Mouse (Mus musculus): Measurements from ENCODE around the gene Pdcd2l. TPM values are rescaled to one million over a fixed set of nuclear protein-coding genes. Genes with fewer than 3 reads are reported as not detected.
"Not testable (repeated sequence)": the region's sequence is repeated elsewhere in the genome, so short reads cannot be mapped to it uniquely, and the experiment has no call there.

Pdcd2l gene
- polyA plus RNA-seq, 1 experiment from 2014 or later = 79.6 TPM

- Histone ChIP-seq H3K9ac (ENCODE audit: low read depth, low read length) (no peak overlapping the region), H3K27ac (ENCODE audit: low read depth, low read length) (no peak overlapping the region), H3K36me3 (ENCODE audit: control insufficient read depth, insufficient read depth, low read length) (peaks cover 16% of the 10 kb centered on the region), H3K27me3 (ENCODE audit: control insufficient read depth, insufficient read depth, low read length) (no peaks in the 10 kb centered on the region), H3K4me2 (replicated peaks; ENCODE audit: low read depth, low read length) (no peak overlapping the region), H3K4me1 (replicated peaks; ENCODE audit: control insufficient read depth, insufficient read depth, low read length) (no peaks in the 10 kb centered on the region), H3K4me3 (ENCODE audit: low read depth, low read length) (no peak overlapping the region), H3K9me3 (ENCODE audit: control insufficient read depth, low read length) (no peaks in the 10 kb centered on the region)
- no peak for DNase-seq (ENCODE audit: low spot score)
- 91% methylated on average over 9 of the region's 9 CpGs for WGBS
- ATAC-seq (ENCODE audit: low FRiP score) = no peak
These were observed 25.3 kb upstream of the Pdcd2l start for GRCm38 (mm10) chr7:34221594-34222250.

- Histone ChIP-seq H3K9me3 (ENCODE audit: control insufficient read depth, low read length) (no peaks in the 10 kb centered on the region), H3K9ac (ENCODE audit: low read depth, low read length) (no peak overlapping the region), H3K27ac (ENCODE audit: low read depth, low read length) (no peak overlapping the region), H3K4me2 (replicated peaks; ENCODE audit: low read depth, low read length) (no peak overlapping the region), H3K4me3 (ENCODE audit: low read depth, low read length) (no peak overlapping the region), H3K27me3 (ENCODE audit: control insufficient read depth, insufficient read depth, low read length) (no peaks in the 10 kb centered on the region), H3K36me3 (ENCODE audit: control insufficient read depth, insufficient read depth, low read length) (peaks cover 12% of the 10 kb centered on the region), H3K4me1 (replicated peaks; ENCODE audit: control insufficient read depth, insufficient read depth, low read length) (no peaks in the 10 kb centered on the region)
- WGBS = 79% methylated on average over 1 of the region's 1 CpGs
- ATAC-seq (ENCODE audit: low FRiP score) = no peak
- DNase-seq (ENCODE audit: low spot score) = no peak
These were observed 22.0 kb upstream of the Pdcd2l start for GRCm38 (mm10) chr7:34218496-34218895.

DNA sequence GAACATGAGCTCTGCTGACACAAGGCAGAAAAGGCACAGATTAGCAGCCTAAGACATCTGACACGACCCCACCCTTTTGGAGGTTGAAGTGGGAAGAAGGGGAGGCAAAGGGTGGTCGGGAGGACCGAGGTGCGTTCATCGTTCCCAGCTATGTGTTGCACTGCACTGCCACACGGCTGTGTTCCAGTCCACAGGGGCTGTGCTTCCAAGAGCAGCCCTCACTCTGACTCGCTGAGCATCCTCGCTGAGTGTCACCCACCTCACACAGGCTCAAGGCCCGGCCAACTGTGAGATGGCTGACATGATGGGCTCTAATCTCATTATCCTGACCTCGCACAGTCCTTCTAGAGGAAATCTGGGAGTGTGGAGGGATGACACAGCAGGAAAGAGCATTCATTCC, 20.0 kb upstream of the Pdcd2l start:
- WGBS = 93% methylated on average over 10 of the region's 10 CpGs

DNA sequence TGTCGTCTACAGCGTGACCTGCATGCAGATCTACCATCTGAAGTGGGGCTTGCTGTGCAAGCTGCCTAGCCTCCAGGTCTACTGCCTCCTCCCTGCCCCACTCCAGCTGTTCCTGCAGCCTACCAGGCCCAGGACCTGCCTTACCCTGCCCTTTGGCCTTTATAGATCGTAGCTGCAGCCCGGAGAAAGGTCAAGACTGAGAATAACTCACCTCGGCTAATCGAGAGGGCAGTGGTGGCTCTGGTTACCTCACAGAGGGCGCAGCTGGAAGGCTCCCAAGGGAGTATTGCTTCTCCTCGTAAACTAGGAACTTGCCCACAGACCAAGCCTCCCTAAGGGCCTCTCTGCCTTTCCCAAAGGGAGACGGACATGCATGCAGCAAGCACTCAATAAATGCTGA, 19.0 kb upstream of the Pdcd2l start:
- no peaks in the 10 kb centered on the region for H3K27me3 ChIP-seq (ENCODE audit: control insufficient read depth, insufficient read depth, low read length)
- no peak for DNase-seq (ENCODE audit: low spot score)
- H3K4me2 ChIP-seq (replicated peaks; ENCODE audit: low read depth, low read length) = no peak overlapping the region
- H3K9me3 ChIP-seq (ENCODE audit: control insufficient read depth, low read length) = no peaks in the 10 kb centered on the region
- no peak overlapping the region for H3K9ac ChIP-seq (ENCODE audit: low read depth, low read length)
- ATAC-seq (ENCODE audit: low FRiP score) = no peak
- no peak overlapping the region for H3K27ac ChIP-seq (ENCODE audit: low read depth, low read length)
- H3K4me3 ChIP-seq (ENCODE audit: low read depth, low read length) = no peak overlapping the region
- H3K36me3 ChIP-seq (ENCODE audit: control insufficient read depth, insufficient read depth, low read length) = peaks cover 9% of the 10 kb centered on the region
- 86% methylated on average over 9 of the region's 9 CpGs for WGBS
- H3K4me1 ChIP-seq (replicated peaks; ENCODE audit: control insufficient read depth, insufficient read depth, low read length) = no peaks in the 10 kb centered on the region

More for the DNA sequence above, 20.0 kb upstream of the Pdcd2l start:
- Histone ChIP-seq H3K4me2 (replicated peaks; ENCODE audit: low read depth, low read length) (no peak overlapping the region), H3K27me3 (ENCODE audit: control insufficient read depth, insufficient read depth, low read length) (no peaks in the 10 kb centered on the region), H3K27ac (ENCODE audit: low read depth, low read length) (no peak overlapping the region), H3K9ac (ENCODE audit: low read depth, low read length) (no peak overlapping the region), H3K36me3 (ENCODE audit: control insufficient read depth, insufficient read depth, low read length) (peaks cover 12% of the 10 kb centered on the region), H3K4me3 (ENCODE audit: low read depth, low read length) (no peak overlapping the region), H3K4me1 (replicated peaks; ENCODE audit: control insufficient read depth, insufficient read depth, low read length) (no peaks in the 10 kb centered on the region), H3K9me3 (ENCODE audit: control insufficient read depth, low read length) (no peaks in the 10 kb centered on the region)
- no peak for ATAC-seq (ENCODE audit: low FRiP score)
- no peak for DNase-seq (ENCODE audit: low spot score)

- Histone ChIP-seq H3K27ac (ENCODE audit: low read depth, low read length) (no peak overlapping the region), H3K9me3 (ENCODE audit: control insufficient read depth, low read length) (no peaks in the 10 kb centered on the region), H3K4me3 (ENCODE audit: low read depth, low read length) (no peak overlapping the region), H3K27me3 (ENCODE audit: control insufficient read depth, insufficient read depth, low read length) (no peaks in the 10 kb centered on the region), H3K4me1 (replicated peaks; ENCODE audit: control insufficient read depth, insufficient read depth, low read length) (no peaks in the 10 kb centered on the region), H3K9ac (ENCODE audit: low read depth, low read length) (no peak overlapping the region), H3K4me2 (replicated peaks; ENCODE audit: low read depth, low read length) (no peak overlapping the region), H3K36me3 (ENCODE audit: control insufficient read depth, insufficient read depth, low read length) (peaks cover 9% of the 10 kb centered on the region)
- WGBS = 94% methylated on average over 8 of the region's 8 CpGs
- DNase-seq (ENCODE audit: low spot score) = no peak
- no peak for ATAC-seq (ENCODE audit: low FRiP score)
These were observed 18.2 kb upstream of the Pdcd2l start for GRCm38 (mm10) chr7:34214644-34215043.

- Histone ChIP-seq H3K4me3 (ENCODE audit: low read depth, low read length) (no peak overlapping the region), H3K36me3 (ENCODE audit: control insufficient read depth, insufficient read depth, low read length) (peaks cover 14% of the 10 kb centered on the region), H3K4me2 (replicated peaks; ENCODE audit: low read depth, low read length) (no peak overlapping the region), H3K27ac (ENCODE audit: low read depth, low read length) (no peak overlapping the region), H3K4me1 (replicated peaks; ENCODE audit: control insufficient read depth, insufficient read depth, low read length) (no peaks in the 10 kb centered on the region), H3K9me3 (ENCODE audit: control insufficient read depth, low read length) (no peaks in the 10 kb centered on the region), H3K27me3 (ENCODE audit: control insufficient read depth, insufficient read depth, low read length) (no peaks in the 10 kb centered on the region), H3K9ac (ENCODE audit: low read depth, low read length) (no peak overlapping the region)
- 91% methylated on average over 7 of the region's 7 CpGs for WGBS
- ATAC-seq (ENCODE audit: low FRiP score) (no peak), DNase-seq (ENCODE audit: low spot score) (no peak)
These were observed 16.8 kb upstream of the Pdcd2l start for GRCm38 (mm10) chr7:34213281-34213680.

GRCm38 (mm10) chr7:34208027-34208745, 11.7 kb upstream of the Pdcd2l start:
- WGBS = 90% methylated on average over 9 of the region's 9 CpGs
- no peak for DNase-seq (ENCODE audit: low spot score)
- Histone ChIP-seq H3K36me3 (ENCODE audit: control insufficient read depth, insufficient read depth, low read length) (peaks cover 25% of the 10 kb centered on the region), H3K27ac (ENCODE audit: low read depth, low read length) (no peak overlapping the region), H3K9ac (ENCODE audit: low read depth, low read length) (no peak overlapping the region), H3K4me1 (replicated peaks; ENCODE audit: control insufficient read depth, insufficient read depth, low read length) (no peaks in the 10 kb centered on the region), H3K4me2 (replicated peaks; ENCODE audit: low read depth, low read length) (no peak overlapping the region), H3K27me3 (ENCODE audit: control insufficient read depth, insufficient read depth, low read length) (no peaks in the 10 kb centered on the region), H3K4me3 (ENCODE audit: low read depth, low read length) (no peak overlapping the region), H3K9me3 (ENCODE audit: control insufficient read depth, low read length) (no peaks in the 10 kb centered on the region)
- ATAC-seq (ENCODE audit: low FRiP score) = no peak

GRCm38 (mm10) chr7:34206331-34206730, 9.9 kb upstream of the Pdcd2l start:
- 94% methylated on average over 6 of the region's 6 CpGs for WGBS
- no peaks in the 10 kb centered on the region for H3K27me3 ChIP-seq (ENCODE audit: control insufficient read depth, insufficient read depth, low read length)
- H3K4me1 ChIP-seq (replicated peaks; ENCODE audit: control insufficient read depth, insufficient read depth, low read length) = no peaks in the 10 kb centered on the region
- H3K27ac ChIP-seq (ENCODE audit: low read depth, low read length) = no peak overlapping the region
- no peaks in the 10 kb centered on the region for H3K9me3 ChIP-seq (ENCODE audit: control insufficient read depth, low read length)
- no peak for DNase-seq (ENCODE audit: low spot score)
- H3K4me2 ChIP-seq (replicated peaks; ENCODE audit: low read depth, low read length) = no peak overlapping the region
- peaks cover 24% of the 10 kb centered on the region for H3K36me3 ChIP-seq (ENCODE audit: control insufficient read depth, insufficient read depth, low read length)
- no peak overlapping the region for H3K9ac ChIP-seq (ENCODE audit: low read depth, low read length)
- ATAC-seq (ENCODE audit: low FRiP score) = no peak
- no peak overlapping the region for H3K4me3 ChIP-seq (ENCODE audit: low read depth, low read length)

GRCm38 (mm10) chr7:34202147-34202546, 5.7 kb upstream of the Pdcd2l start:
- 94% methylated on average over 10 of the region's 10 CpGs for WGBS
- not testable (repeated sequence) for H3K9me3 ChIP-seq (ENCODE audit: control insufficient read depth, low read length); ATAC-seq (ENCODE audit: low FRiP score); H3K4me3 ChIP-seq (ENCODE audit: low read depth, low read length); H3K4me2 ChIP-seq (replicated peaks; ENCODE audit: low read depth, low read length); H3K27ac ChIP-seq (ENCODE audit: low read depth, low read length); DNase-seq (ENCODE audit: low spot score); H3K27me3 ChIP-seq (ENCODE audit: control insufficient read depth, insufficient read depth, low read length); H3K4me1 ChIP-seq (replicated peaks; ENCODE audit: control insufficient read depth, insufficient read depth, low read length); H3K9ac ChIP-seq (ENCODE audit: low read depth, low read length)
- H3K36me3 ChIP-seq (ENCODE audit: control insufficient read depth, insufficient read depth, low read length) = peaks cover 21% of the 10 kb centered on the region

Data from hindbrain, embryonic 11.5 days (tissue).